Mouse (Mus musculus) ES-Bruce4 (cell line): ENCODE results near the gene Lgals12.

ENCODE experiments used
- CTCF ChIP-seq: IDR thresholded peaks from one replicate; pipeline ENCODE4 v1.8.1; 2011; ENCODE audit warnings: low read depth, low read length
- EP300 ChIP-seq: IDR thresholded peaks from 2 replicates; pipeline ENCODE4 v1.6.1; 2011; ENCODE audit warnings: low read depth, low read length; ENCODE audit not compliant: insufficient read depth

DNA sequence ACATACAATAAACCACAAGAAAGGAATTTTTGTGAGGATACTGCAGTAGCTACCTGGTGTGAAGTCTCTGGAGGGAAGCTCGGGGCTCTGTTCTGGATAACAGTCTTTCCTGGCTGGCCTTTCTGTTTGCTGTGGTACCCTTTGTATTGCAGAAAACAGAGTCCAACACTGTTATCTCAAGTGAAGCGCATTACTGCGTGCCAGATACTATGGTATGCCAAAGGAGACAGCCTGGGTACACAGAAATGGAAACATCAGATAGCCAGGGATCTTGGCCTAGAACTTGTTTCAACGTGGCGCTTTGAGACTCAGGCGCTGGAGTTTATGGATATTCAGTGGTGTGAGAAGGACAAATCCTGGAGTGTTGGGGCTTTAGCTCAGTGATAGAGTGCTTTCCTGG lies 21.2 kb downstream of the Lgals12 start:
- TF ChIP-seq EP300 (no peak), CTCF (no peak)
